Mouse (Mus musculus): ENCODE measurements around the gene Rnf10.

Gene Rnf10

DNA sequence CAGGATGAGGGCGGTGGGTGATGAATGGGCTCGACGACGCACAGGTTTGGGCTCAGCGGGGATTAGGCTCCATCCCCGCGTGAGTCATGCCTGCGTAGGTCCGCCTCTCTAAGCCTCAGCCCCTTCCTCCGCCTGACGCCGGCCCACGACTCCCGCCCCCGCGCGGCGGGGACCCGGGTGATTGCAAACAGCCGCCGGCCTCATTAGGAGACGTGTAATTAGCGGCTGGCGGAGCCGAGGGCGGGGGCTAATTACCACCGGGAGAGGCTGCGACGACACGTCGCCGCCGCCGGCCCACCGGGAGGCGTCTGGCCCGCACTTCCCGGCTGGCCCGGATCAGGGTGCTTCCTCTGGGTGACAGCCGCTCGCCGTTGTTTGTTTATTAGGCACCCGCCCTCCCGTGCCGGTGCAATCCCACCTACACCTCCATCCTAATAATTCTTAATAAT lies 37.4 kb downstream of the Rnf10 start:
- no peak for DNase-seq (ENCODE audit: low spot score)

DNA sequence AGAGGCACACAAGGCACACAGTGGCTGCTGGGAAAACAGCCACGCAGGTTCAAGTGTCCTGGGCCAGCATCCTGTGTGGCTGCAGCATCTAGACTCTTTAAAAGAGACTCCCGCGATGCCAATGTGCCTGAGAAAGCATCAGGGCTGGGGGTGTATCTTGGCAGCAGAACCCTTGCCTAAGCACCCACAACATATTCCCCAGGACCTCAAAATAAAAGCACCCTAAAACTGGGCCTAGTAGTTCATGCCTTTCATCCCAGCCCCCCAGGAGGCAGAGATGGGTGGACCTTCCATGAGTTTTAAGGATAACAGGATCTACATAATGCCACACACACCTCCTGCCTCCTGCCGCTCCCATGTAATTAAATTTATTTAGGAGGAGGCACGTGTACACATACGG lies 38.2 kb downstream of the Rnf10 start:
- DNase-seq (ENCODE audit: low spot score): no peak

DNA sequence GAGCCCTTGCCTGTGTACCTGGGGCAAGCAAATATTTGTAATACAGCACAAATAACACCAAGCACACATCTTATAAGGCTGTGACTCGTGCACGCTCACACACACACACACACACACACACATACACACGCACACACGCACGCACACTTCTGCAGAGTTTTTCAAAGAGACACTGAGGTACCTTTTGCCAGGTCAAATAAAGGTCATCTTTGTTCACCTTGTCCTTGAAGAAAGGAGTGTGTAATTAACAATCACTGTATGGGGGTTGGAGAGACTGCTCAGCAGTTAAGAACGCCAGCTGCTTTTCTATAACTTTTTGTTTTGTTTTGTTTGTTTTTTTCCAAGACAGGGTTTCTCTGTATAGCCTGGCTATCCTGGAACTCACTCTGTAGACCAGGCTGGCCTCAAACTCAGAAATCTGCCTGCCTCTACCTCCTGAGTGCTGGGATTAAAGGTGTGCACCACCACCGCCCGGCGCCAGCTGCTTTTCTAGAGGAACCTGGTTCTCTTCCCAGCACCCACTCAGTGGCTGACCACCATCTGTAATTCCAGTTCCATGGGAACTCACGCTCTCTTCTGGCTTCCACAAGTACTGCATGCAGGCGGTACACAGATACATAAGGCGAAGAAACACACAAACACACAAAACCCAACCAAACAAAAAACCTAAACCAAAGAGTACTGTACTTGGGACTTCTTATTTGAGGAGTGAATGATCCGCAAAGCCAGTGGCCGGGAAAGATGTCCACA lies 39.5 kb downstream of the Rnf10 start:
- no peak for DNase-seq (ENCODE audit: low spot score)

DNA sequence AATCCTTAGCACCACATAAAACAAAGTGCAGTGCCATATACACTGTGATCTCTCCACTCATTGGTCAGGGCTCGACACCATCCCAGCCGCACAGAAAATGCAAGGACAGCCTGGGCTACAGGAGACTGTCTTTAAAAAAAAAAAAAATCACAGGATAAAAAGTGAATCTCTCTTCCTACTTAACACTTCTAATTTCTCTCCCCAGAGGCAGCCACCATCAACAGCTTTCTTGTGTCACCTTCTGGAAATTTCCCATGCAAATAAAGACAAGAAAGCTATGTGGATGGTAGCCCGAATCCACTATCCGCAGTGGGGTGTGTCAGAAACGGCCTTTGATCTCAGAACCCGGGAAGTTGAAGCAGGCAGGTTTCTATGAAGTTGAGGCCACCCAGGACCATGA lies 40.2 kb downstream of the Rnf10 start:
- no peak for DNase-seq (ENCODE audit: low spot score)

DNA sequence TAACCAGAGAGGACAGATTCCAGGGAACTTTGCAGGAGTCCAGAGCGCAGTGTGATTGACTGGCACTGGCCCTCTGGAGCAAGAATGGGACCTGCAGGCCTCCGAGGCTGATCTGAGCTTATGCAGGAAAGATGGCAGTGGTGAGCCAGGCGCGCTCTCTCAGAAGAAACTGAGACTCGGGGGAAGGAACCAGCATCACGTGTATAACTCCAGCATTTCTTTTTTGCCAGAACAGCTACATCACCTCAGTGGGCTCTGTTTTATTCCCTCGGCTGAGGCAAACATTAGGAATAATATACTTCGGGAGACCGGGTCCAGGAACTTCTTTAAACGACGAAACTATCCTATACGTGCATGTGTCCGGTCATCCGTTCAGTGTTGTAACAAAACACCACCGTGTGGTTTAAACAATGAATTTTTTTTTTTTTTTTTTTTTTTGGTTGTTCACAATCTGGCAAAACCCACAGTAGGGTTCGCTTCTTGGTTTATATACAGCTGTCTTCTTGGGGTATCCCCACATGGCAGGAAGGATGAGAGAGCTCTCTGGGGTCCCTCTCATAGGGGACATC lies 41.1 kb downstream of the Rnf10 start:
- DNase-seq (ENCODE audit: low spot score): no peak

DNA sequence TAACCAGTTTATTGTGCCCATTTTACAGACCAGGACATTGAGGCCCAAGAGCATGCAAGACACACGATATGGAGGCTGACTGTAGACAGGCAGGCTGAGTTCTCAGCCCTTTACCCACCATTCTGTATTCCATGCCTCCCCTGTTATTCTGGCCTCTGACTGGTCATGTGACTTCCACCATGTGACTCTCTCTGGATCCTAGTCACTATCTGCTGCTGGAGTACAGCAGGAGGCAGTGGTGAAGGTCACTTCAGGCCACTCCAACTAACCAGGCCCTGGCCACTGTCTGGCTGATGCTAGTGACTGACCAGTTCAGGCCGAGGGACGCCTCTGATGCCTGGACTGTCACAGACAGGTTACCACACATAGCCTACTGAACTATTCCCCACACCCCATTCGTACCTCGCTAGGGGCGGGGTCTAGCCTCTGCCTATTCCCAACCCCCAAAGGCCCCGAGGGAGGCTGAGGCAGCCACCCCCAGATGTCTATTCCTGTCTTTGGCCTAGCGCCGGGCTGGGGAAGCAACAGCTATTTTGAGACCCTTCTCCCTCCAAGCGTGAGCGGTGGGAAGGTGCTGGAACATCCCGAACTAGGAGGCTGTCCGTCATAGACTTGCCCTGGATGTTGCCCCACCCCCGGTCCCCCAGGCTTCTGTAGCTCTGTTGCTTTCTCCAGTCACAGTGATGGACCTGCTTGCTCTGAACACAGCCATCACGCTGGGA lies 41.7 kb downstream of the Rnf10 start:
- no peak for DNase-seq (ENCODE audit: low spot score)

DNA sequence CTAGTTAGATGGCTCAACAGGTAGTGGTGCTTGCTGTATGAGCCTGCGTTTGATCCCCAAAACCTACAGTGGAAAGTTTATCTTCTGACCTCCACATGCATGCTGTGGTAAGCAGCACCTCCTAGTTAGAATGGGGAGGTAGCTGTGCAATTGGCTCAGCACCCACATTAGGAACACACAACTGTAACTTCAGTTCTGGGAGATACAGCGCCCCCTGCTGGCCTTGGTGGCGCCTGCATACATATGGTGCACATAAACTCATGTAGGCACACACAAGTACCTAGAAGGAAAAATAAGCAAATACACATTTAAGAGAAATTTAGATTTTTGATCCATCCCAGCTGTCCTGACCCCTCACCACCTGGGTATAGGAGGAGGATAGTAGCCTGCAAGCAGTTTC lies 50.2 kb downstream of the Rnf10 start:
- DNase-seq (ENCODE audit: low spot score): no peak

DNA sequence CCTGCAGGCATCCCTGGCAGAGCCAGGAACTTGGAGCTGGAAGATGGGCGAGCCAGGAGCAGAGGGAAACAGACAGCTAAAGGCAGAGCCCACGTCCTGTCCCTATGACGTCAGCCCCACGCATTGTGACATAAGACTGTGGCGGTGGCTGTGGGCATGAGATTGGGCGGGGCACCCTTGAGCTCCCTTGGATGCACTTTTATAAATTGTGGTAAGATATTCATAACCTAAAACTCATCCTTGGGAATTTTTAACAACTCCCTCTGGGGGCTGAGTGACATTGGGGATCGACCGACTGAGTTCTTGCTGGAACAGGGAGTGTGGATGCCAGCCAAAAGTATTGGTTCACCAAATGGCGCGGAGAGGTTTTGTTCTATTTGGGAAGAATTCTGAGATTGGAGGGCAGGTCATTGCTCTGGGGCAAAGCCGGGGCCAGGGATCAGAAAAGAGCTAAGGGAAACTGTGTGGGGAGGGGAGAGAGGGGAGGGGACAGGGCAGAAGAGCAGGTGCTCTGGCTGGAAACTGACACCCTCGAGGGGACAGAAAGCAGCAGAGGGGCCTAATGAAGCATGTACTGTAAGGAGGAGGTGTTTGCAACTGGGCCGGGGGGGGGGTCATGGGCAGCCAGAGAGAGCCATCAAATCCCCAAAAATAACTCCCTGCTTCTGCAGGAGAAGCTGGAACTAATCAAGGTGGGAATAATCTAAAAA lies 51.6 kb downstream of the Rnf10 start:
- DNase-seq (ENCODE audit: low spot score): no peak

DNA sequence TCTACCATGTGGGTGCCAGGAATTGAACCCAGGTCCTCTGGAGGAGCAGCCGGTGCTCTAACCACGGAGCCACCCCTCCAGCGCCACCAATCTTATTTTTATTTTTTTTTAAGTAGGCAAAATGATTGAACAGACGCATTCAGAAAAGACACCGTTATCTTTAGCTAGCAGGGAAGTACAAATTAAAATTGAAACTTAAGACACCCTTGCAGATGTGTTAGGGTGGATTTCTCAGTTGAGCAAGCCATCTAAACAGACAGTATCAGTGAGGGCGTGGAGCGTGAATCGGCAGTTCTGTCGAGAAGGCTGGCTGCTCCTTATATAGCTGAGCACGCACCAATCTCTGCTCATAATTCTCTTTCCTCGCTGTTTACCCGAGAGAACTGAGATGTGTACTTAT lies 54.7 kb downstream of the Rnf10 start:
- no peak for DNase-seq (ENCODE audit: low spot score)

DNA sequence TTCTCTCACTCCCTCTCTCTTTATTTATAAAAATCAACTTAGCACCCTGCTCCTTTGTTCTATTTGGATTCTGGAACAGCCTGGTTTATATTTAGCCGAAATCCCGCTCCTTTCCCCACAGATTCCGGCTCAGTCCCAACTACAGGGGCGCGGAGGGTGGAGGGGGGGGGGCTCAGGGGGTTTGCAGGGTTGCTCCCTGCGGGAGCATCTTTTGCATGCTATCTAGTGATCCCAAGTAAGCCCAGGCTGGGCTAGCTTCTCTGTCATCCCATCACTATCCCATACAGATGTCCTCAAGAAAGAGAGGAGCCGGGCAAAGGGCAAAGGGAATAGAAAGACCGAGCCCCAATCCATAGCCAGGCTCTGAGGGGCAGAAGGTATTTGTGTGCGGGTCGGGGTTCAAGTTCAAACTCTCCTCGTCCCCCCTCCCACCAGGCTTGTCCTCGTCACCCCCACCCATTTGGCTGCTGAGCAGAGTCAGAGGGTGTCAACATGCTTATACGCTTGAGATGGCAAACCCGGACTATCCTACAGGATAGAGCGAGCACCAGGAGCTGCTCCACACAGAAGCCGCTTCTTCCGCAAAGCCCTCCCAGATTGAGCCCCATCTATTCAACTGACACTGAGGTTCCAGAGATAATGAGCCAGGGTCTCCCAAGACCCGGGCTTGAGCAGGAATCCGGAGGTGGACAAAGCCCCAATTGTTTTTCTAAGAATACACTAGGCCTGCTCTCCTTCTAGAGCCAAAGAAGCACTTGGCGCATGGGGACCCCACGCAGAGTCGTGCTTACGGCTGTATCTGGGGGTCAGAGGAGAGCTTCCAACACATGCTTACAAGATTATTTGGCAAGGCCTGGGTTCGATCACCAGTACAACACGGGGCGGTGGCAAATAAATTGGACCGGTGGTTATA lies 57.2 kb downstream of the Rnf10 start:
- DNase-seq (ENCODE audit: low spot score): no peak

DNA sequence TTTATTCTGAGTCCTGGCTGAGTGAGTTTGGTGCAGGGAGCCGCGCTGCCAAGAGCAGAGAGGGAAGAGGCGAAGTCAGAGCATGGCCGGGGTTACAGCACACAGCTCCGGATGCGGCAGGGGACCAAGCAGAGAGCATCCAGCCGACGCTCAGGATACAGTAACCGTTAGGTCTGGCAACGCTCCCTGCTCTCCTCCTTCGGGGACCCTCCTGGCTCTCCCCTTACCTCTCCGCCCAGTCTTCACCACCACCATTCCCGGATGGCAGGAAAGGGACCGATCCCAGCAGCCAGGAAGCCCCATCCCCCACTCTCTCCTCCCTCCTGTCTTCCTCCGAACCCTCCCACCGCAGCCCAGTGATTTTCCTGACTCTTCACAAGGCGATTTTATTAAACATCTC lies 57.8 kb downstream of the Rnf10 start:
- no peak for DNase-seq (ENCODE audit: low spot score)

DNA sequence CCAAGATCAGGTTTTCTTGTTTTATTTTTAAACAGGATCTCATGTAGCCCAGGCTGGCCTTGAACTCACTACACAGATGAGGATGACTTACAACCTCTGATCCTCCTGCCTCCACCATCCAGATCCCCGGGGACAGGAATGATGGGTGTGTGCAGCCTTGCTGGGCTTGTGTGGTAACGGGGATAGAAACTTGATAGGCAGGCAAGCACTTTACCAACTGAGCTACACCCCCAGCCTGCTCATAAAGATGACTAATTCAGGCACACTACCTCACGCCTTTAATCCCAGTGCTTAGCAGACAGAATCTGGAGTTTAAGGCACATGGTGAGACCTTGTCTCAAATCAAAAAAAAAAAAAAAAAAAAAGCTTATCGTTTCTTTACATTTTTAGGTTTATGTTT lies 59.8 kb downstream of the Rnf10 start:
- no peak for DNase-seq (ENCODE audit: low spot score)

DNA sequence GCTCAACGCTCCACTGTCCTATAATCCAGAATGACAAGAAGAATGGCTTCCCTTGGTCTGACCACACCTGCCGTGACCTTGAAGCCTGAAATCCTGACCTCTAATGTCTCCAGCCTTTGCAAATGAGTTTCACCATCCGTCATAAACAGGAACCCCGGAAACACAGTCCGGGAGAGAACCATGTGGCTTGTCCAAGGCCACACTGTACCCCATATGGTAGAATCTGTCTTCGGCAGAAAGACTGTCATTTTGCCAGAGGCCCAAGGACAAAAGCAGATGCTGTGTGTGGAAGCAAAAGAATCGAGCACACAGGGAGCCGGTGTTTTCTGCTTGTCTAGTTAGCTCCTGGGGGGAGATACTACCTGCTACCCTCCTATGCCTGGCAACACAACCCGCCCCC lies 60.2 kb downstream of the Rnf10 start:
- DNase-seq (ENCODE audit: low spot score): no peak

DNA sequence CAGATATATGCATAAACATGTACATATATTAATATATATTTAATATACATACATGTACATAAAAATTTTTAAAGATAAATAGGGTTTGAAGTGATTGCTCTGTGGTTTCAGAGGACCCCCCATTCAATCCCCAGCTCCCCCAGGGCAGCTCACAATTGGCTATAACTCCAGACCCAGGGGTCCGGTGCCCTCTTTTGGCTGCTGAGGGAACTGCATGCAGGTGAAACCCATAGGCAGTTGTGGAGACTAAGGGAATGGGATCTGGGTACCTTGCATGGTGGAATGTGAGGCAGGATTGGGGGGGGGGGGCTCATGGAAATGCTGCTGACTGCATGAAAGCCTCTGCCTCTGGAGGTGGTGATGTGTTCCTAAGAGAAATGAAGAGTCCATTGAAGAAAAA lies 62.3 kb downstream of the Rnf10 start:
- no peak for DNase-seq (ENCODE audit: low spot score)

DNA sequence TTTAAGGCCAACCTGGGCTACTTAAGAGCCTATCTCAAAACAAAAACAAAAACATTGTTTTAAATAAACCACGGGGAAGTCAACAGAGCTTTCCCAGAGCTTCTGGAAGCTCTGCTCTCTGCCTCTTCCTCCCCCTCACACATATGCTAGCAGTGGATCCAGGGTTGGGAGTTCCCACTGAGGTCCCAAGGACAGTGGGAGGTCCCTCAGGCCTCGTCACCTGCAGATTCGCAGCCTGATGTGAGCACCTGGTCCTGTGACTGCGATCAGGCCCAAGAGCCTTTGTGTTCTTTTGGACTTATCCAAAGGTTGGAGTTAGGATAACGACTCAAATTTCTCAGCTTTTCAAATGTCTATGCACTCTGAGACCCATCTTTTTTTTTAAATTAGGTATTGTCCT lies 64.1 kb downstream of the Rnf10 start:
- DNase-seq (ENCODE audit: low spot score): no peak

DNA sequence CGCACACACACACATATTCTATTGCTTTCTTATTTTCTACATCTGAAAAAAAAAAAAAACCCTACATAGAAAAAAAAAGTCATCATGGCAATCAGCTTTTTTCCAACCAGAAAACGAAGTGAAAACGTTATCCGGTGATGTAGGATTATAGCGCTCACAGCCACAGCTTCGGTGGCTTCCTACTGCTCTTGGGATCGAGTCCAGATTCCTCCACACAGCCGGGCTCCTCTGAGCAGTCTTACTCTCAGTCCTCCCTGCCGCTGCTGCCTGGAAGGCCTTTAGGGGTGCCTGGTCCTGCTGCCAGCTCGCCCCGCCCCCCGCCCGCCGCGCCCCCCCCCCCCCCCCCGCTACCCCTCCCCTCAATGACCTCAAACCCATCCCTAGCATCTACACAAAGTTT lies 64.8 kb downstream of the Rnf10 start:
- DNase-seq (ENCODE audit: low spot score): no peak

DNA sequence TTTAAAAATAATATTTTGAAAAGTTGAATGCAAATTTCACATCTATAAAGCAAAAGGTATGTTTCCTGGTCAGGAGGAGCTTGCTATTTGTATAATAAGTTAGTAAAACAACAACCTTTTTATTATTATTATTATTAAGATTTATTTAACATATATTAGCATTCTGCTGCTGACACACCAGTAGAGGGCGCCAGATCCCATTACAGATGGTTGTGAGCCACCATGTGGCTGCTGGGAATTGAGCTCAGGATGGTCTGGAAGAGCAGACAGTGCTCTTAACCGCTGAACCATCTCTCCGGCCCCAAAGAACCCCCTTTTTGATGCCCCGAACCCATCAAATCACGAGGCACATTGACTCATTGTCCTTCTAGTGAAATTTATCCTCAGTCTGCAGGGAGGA lies 65.5 kb downstream of the Rnf10 start:
- no peak for DNase-seq (ENCODE audit: low spot score)

DNA sequence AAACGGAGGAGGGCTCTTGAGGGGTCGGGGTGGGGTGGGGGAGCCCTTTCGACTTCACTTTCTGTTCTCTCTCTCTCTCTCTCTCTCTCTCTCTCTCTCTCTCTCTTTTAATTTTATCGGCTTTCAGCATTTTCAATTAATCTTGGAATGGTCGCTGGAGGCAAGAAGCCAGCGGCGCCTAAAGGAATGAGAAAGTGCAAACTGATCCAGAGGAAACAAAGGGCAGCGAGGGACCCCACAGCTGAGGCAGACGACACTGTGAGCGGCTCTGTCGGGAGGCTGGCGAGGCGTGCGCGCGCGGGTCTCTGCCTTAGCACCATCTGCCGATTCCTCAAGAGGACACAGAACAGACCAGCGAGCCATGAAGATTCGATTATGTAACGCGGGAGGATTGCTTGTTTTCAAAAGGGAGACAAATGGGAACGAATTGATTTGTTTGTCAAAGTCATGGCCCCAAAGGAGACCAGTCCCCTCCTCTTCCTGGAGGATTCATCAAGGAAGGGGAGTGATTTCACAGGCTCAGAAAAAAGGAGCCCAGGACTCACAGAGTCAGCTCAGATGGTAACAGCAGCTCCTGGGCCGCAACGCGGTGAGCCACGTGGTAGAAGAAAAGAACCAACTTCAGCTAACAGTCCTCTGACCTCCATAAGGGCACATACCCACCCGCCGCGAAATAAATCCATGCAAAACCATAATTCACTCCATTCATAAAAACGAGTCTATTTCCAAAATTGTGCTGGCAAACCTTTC lies 68.0 kb downstream of the Rnf10 start:
- DNase-seq (ENCODE audit: low spot score): no peak

DNA sequence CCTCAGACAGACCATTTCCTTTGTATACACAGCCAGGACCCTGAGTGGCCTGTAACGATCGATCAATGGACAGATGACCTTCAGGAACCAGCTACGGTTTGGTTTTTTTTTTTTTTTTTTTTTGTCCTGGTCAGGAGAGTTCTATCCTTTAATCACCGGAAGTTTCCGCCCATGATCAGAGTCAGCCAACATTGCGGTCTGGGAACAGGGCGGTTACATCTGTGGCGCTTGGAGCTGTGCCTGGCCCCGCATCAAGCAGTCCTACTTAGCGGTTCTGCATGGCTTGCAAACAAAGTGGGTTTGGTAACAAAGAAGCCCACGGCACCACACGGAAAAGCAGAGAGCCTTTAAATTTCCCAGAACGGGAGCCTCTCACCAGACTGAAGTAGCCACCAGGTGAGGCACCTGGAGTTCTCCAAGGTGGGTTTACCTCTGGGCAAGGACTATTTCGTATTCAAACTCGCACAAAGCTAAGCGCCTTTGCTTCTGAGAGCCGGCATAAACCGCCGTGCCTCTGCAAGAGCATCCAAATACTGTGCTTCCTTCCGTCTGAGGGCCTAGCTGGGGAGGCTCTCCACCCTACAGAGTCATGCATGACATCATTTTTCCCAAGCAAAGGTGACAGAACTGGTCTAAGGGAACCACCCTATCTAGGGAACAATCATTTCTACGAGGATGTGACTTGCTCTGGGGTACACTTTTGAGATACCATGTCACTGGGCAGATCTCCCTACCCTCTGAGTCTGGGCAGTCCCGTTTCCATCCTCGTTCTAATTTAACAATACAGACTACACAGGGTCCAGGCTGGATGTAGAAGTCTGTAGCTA lies 68.8 kb downstream of the Rnf10 start:
- no peak for DNase-seq (ENCODE audit: low spot score)

DNA sequence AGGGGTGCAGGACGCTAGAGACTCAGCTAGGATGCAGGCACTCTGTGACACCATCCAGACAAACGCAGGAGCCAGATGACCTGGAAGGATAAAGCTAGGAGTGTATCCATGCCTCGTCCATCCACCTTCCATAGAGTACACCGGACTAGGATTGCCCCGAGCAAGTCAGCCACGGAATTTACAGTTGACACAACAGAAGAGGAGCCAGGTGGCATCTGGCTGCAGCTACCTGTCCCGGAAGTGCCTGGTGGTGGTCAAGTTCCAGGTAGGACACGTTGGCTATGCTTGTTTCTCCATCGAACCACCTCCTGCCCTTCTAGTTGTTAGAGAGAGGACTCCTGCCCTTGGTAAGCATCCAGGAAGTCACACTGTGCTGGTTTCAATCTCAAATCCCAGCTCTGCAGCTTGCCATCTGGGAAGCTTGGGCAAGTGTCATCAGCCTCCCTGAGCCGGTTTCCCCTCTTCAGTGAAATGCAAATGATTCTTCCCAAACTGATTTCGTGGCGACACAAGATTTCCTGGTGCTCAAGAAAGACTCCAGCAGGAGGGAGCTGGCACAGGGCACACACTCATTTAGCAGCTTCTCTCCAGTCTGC lies 78.0 kb downstream of the Rnf10 start:
- DNase-seq (ENCODE audit: low spot score): no peak

All from urinary bladder, postnatal 10 days (tissue).